Mouse (Mus musculus): ENCODE data around the gene Vwa2. TPM values are rescaled to one million over a fixed set of nuclear protein-coding genes. Genes with fewer than 3 reads are reported as not detected.

The Vwa2 gene
- polyA plus RNA-seq, 1 experiment from 2014 or later = 0.99 TPM

- ATAC-seq (ENCODE audit: low FRiP score, low TSS enrichment) (no peak), DNase-seq (ENCODE audit: low spot score) (no peak)
- 67% methylated on average over 2 of the region's 2 CpGs for WGBS
- no peak overlapping the region for H3K4me3 ChIP-seq (ENCODE audit: low read depth, low read length)
- no peaks in the 10 kb centered on the region for H3K4me1 ChIP-seq (replicated peaks; ENCODE audit: control insufficient read depth, insufficient read depth)
- H3K27me3 ChIP-seq (ENCODE audit: control insufficient read depth, insufficient read depth, low read length) = no peaks in the 10 kb centered on the region
- TF ChIP-seq EP300 (optimal IDR thresholded peaks at IDR 0.05) (no peak), CTCF (IDR thresholded peaks at IDR 0.05; ENCODE audit: low read depth) (no peak)
- H3K9me3 ChIP-seq (ENCODE audit: control insufficient read depth, low read length) = no peaks in the 10 kb centered on the region
- no peak overlapping the region for H3K27ac ChIP-seq (replicated peaks)
- no peaks in the 10 kb centered on the region for H3K36me3 ChIP-seq (ENCODE audit: control insufficient read depth, insufficient read depth, low read length)
- no peak overlapping the region for H3K4me2 ChIP-seq (replicated peaks; ENCODE audit: low read depth)
- H3K9ac ChIP-seq (ENCODE audit: low read length) = no peak overlapping the region
Observed at GRCm38 (mm10) chr19:56945621-56946020, 71.6 kb downstream of the Vwa2 start.

- Histone ChIP-seq H3K36me3 (ENCODE audit: control insufficient read depth, insufficient read depth, low read length) (no peaks in the 10 kb centered on the region), H3K4me2 (replicated peaks; ENCODE audit: low read depth) (no peak overlapping the region), H3K4me3 (ENCODE audit: low read depth, low read length) (no peak overlapping the region), H3K9ac (ENCODE audit: low read length) (no peak overlapping the region), H3K9me3 (ENCODE audit: control insufficient read depth, low read length) (no peaks in the 10 kb centered on the region), H3K4me1 (replicated peaks; ENCODE audit: control insufficient read depth, insufficient read depth) (no peaks in the 10 kb centered on the region), H3K27ac (replicated peaks) (no peak overlapping the region), H3K27me3 (ENCODE audit: control insufficient read depth, insufficient read depth, low read length) (no peaks in the 10 kb centered on the region)
- ATAC-seq (ENCODE audit: low FRiP score, low TSS enrichment) = no peak
- DNase-seq (ENCODE audit: low spot score) = no peak
- TF ChIP-seq CTCF (IDR thresholded peaks at IDR 0.05; ENCODE audit: low read depth) = no peak
- no peak for TF ChIP-seq EP300 (optimal IDR thresholded peaks at IDR 0.05)
- 88% methylated on average over 7 of the region's 7 CpGs for WGBS
Observed at GRCm38 (mm10) chr19:56946277-56946676, 72.2 kb downstream of the Vwa2 start.

- H3K27me3 ChIP-seq (ENCODE audit: control insufficient read depth, insufficient read depth, low read length) = no peaks in the 10 kb centered on the region
- H3K4me1 ChIP-seq (replicated peaks; ENCODE audit: control insufficient read depth, insufficient read depth) = no peaks in the 10 kb centered on the region
- 78% methylated on average over 3 of the region's 3 CpGs for WGBS
- no peak overlapping the region for H3K4me2 ChIP-seq (replicated peaks; ENCODE audit: low read depth)
- H3K9me3 ChIP-seq (ENCODE audit: control insufficient read depth, low read length) = no peaks in the 10 kb centered on the region
- H3K4me3 ChIP-seq (ENCODE audit: low read depth, low read length) = no peak overlapping the region
- H3K36me3 ChIP-seq (ENCODE audit: control insufficient read depth, insufficient read depth, low read length) = no peaks in the 10 kb centered on the region
- no peak for DNase-seq (ENCODE audit: low spot score)
- no peak for ATAC-seq (ENCODE audit: low FRiP score, low TSS enrichment)
- no peak for TF ChIP-seq EP300 (optimal IDR thresholded peaks at IDR 0.05)
- H3K9ac ChIP-seq (ENCODE audit: low read length) = no peak overlapping the region
- H3K27ac ChIP-seq (replicated peaks) = no peak overlapping the region
Observed at GRCm38 (mm10) chr19:56946727-56947126, 72.7 kb downstream of the Vwa2 start.

- no peaks in the 10 kb centered on the region for H3K36me3 ChIP-seq (ENCODE audit: control insufficient read depth, insufficient read depth, low read length)
- no peak overlapping the region for H3K9ac ChIP-seq (ENCODE audit: low read length)
- TF ChIP-seq EP300 (optimal IDR thresholded peaks at IDR 0.05) (no peak), CTCF (IDR thresholded peaks at IDR 0.05; ENCODE audit: low read depth) (no peak)
- H3K4me1 ChIP-seq (replicated peaks; ENCODE audit: control insufficient read depth, insufficient read depth) = no peaks in the 10 kb centered on the region
- H3K4me3 ChIP-seq (ENCODE audit: low read depth, low read length) = no peak overlapping the region
- H3K4me2 ChIP-seq (replicated peaks; ENCODE audit: low read depth) = no peak overlapping the region
- H3K27me3 ChIP-seq (ENCODE audit: control insufficient read depth, insufficient read depth, low read length) = no peaks in the 10 kb centered on the region
- H3K9me3 ChIP-seq (ENCODE audit: control insufficient read depth, low read length) = no peaks in the 10 kb centered on the region
- WGBS = 70% methylated on average over 6 of the region's 6 CpGs
- ATAC-seq (ENCODE audit: low FRiP score, low TSS enrichment) (no peak), DNase-seq (ENCODE audit: low spot score) (no peak)
- H3K27ac ChIP-seq (replicated peaks) = no peak overlapping the region
Observed at GRCm38 (mm10) chr19:56947971-56948610, 74.0 kb downstream of the Vwa2 start.

GRCm38 (mm10) chr19:56949868-56950267, 75.8 kb downstream of the Vwa2 start:
- Histone ChIP-seq H3K27ac (replicated peaks) (no peak overlapping the region), H3K36me3 (ENCODE audit: control insufficient read depth, insufficient read depth, low read length) (no peaks in the 10 kb centered on the region), H3K4me3 (ENCODE audit: low read depth, low read length) (no peak overlapping the region), H3K27me3 (ENCODE audit: control insufficient read depth, insufficient read depth, low read length) (no peaks in the 10 kb centered on the region), H3K9ac (ENCODE audit: low read length) (no peak overlapping the region), H3K4me1 (replicated peaks; ENCODE audit: control insufficient read depth, insufficient read depth) (no peaks in the 10 kb centered on the region), H3K4me2 (replicated peaks; ENCODE audit: low read depth) (no peak overlapping the region), H3K9me3 (ENCODE audit: control insufficient read depth, low read length) (no peaks in the 10 kb centered on the region)
- no peak for TF ChIP-seq CTCF (IDR thresholded peaks at IDR 0.05; ENCODE audit: low read depth)
- TF ChIP-seq EP300 (optimal IDR thresholded peaks at IDR 0.05) = no peak
- no peak for ATAC-seq (ENCODE audit: low FRiP score, low TSS enrichment)
- DNase-seq (ENCODE audit: low spot score) = no peak
- 66% methylated on average over 8 of the region's 8 CpGs for WGBS

- no peaks in the 10 kb centered on the region for H3K9me3 ChIP-seq (ENCODE audit: control insufficient read depth, low read length)
- H3K36me3 ChIP-seq (ENCODE audit: control insufficient read depth, insufficient read depth, low read length) = no peaks in the 10 kb centered on the region
- no peak overlapping the region for H3K27ac ChIP-seq (replicated peaks)
- H3K4me3 ChIP-seq (ENCODE audit: low read depth, low read length) = no peak overlapping the region
- no peaks in the 10 kb centered on the region for H3K4me1 ChIP-seq (replicated peaks; ENCODE audit: control insufficient read depth, insufficient read depth)
- TF ChIP-seq CTCF (IDR thresholded peaks at IDR 0.05; ENCODE audit: low read depth) (no peak), EP300 (optimal IDR thresholded peaks at IDR 0.05) (no peak)
- ATAC-seq (ENCODE audit: low FRiP score, low TSS enrichment) (no peak), DNase-seq (ENCODE audit: low spot score) (no peak)
- WGBS = 81% methylated on average over 7 of the region's 7 CpGs
- H3K4me2 ChIP-seq (replicated peaks; ENCODE audit: low read depth) = no peak overlapping the region
- no peak overlapping the region for H3K9ac ChIP-seq (ENCODE audit: low read length)
- H3K27me3 ChIP-seq (ENCODE audit: control insufficient read depth, insufficient read depth, low read length) = no peaks in the 10 kb centered on the region
Observed at GRCm38 (mm10) chr19:56950818-56951217, 76.8 kb downstream of the Vwa2 start.
